ENCODE assay signal across 8 mouse cellular contexts in genomic region chr4:136145362-136145885, GRCm38 (mm10). TPM values are rescaled to one million over a fixed set of nuclear protein-coding genes. Genes with fewer than 3 reads are reported as not detected.
DNase-seq lines count a peak whose midpoint lies in the region; ATAC-seq and TF ChIP-seq lines count a peak whose summit lies in the region.

No protein-coding gene starts in this region.

- no peak for TF ChIP-seq CTCF in thymus, adult 2 months (IDR thresholded peaks at IDR 0.05; ENCODE audit: borderline replicate concordance, control insufficient read depth, extremely low read depth, insufficient read depth, low read length, poor library complexity)
- no peak for TF ChIP-seq CTCF in stomach, postnatal 0 days (IDR thresholded peaks at IDR 0.05; ENCODE audit: low read depth)

- H3K4me1 ChIP-seq in thymus, adult 2 months (replicated peaks; ENCODE audit: control insufficient read depth, insufficient read depth, low read length) = peaks cover 43% of the 10 kb centered on the region
- peaks cover 39% of the 10 kb centered on the region for H3K4me1 ChIP-seq in heart, embryonic 16.5 days (ENCODE audit: control insufficient read depth, insufficient read depth, low read length)
- peaks cover 67% of the 10 kb centered on the region for H3K4me1 ChIP-seq in liver, embryonic 13.5 days (replicated peaks)
- peaks cover 19% of the 10 kb centered on the region for H3K4me1 ChIP-seq in stomach, postnatal 0 days (replicated peaks; ENCODE audit: control insufficient read depth, insufficient read depth)

- peak overlapping the region; percentile 75 for H3K4me2 ChIP-seq in heart, embryonic 16.5 days (ENCODE audit: low read depth, low read length)
- peak overlapping the region; percentile 61 for H3K4me2 ChIP-seq in liver, embryonic 13.5 days
- peak overlapping the region; percentile 75 for H3K4me2 ChIP-seq in stomach, postnatal 0 days (replicated peaks; ENCODE audit: low read depth)

- TF ChIP-seq POLR2A in thymus, adult 2 months (IDR thresholded peaks at IDR 0.05; ENCODE audit: control insufficient read depth, extremely low read depth, insufficient read depth, low read length, poor library complexity) = no peak

- no peak for TF ChIP-seq EP300 in stomach, postnatal 0 days (optimal IDR thresholded peaks at IDR 0.05)

- peaks cover 5% of the 10 kb centered on the region; the same call in 1 of the 2 replicates for H3K36me3 ChIP-seq in thymus, adult 2 months (ENCODE audit: control insufficient read depth, insufficient read depth, low read length)
- H3K36me3 ChIP-seq in heart, embryonic 16.5 days (ENCODE audit: control insufficient read depth, insufficient read depth) = no peaks in the 10 kb centered on the region
- H3K36me3 ChIP-seq in liver, embryonic 13.5 days = no peaks in the 10 kb centered on the region
- H3K36me3 ChIP-seq in stomach, postnatal 0 days (ENCODE audit: control insufficient read depth, insufficient read depth, low read length) = no peaks in the 10 kb centered on the region

- H3K9me3 ChIP-seq in heart, embryonic 16.5 days (replicated peaks; ENCODE audit: control insufficient read depth, low read length) = no peaks in the 10 kb centered on the region
- H3K9me3 ChIP-seq in liver, embryonic 13.5 days (replicated peaks) = no peaks in the 10 kb centered on the region
- no peaks in the 10 kb centered on the region for H3K9me3 ChIP-seq in stomach, postnatal 0 days (ENCODE audit: control insufficient read depth, low read length)

- peak overlapping the region; percentile 71; the same call in 1 of the 2 replicates for H3K27ac ChIP-seq in thymus, adult 2 months (ENCODE audit: control insufficient read depth, insufficient read depth, low read length)
- H3K27ac ChIP-seq in heart, embryonic 16.5 days (ENCODE audit: low read length) = peak overlapping the region; percentile 95
- H3K27ac ChIP-seq in liver, embryonic 13.5 days = peak overlapping the region; percentile 74
- H3K27ac ChIP-seq in stomach, postnatal 0 days (replicated peaks) = peak overlapping the region; percentile 97

- H3K27me3 ChIP-seq in thymus, adult 2 months (ENCODE audit: control insufficient read depth, insufficient read depth, low read length) = no peaks in the 10 kb centered on the region
- no peaks in the 10 kb centered on the region for H3K27me3 ChIP-seq in heart, embryonic 16.5 days (ENCODE audit: control insufficient read depth, insufficient read depth, low read length)
- H3K27me3 ChIP-seq in liver, embryonic 13.5 days = peaks cover 97% of the 10 kb centered on the region
- no peaks in the 10 kb centered on the region for H3K27me3 ChIP-seq in stomach, postnatal 0 days (ENCODE audit: control insufficient read depth, insufficient read depth, low read length)

- H3K9ac ChIP-seq in heart, embryonic 16.5 days (ENCODE audit: low read length) = peak overlapping the region; percentile 87
- peak overlapping the region; percentile 64 for H3K9ac ChIP-seq in liver, embryonic 13.5 days
- peak overlapping the region; percentile 96 for H3K9ac ChIP-seq in stomach, postnatal 0 days (ENCODE audit: low read length)

- no peak for ATAC-seq in heart, embryonic 16.5 days (replicated peaks; ENCODE audit: extremely low read depth, insufficient read depth, low FRiP score)
- no peak for ATAC-seq in liver, embryonic 13.5 days (ENCODE audit: low read depth)
- ATAC-seq in stomach, postnatal 0 days (ENCODE audit: low FRiP score, low TSS enrichment) = no peak
- no peak for ATAC-seq in frontal cortex, adult (ENCODE audit: low TSS enrichment)

- H3K4me3 ChIP-seq in thymus, adult 2 months (ENCODE audit: control insufficient read depth, insufficient read depth, low read length) = peak overlapping the region; percentile 28
- H3K4me3 ChIP-seq in heart, embryonic 16.5 days (ENCODE audit: low read length) = peak overlapping the region; percentile 77
- peak overlapping the region; percentile 57 for H3K4me3 ChIP-seq in liver, embryonic 13.5 days (replicated peaks)
- H3K4me3 ChIP-seq in stomach, postnatal 0 days (ENCODE audit: low read depth, low read length) = peak overlapping the region; percentile 82

- 77% methylated on average over 11 of the region's 11 CpGs for WGBS in thymus, adult 2 months
- 36% methylated on average over 11 of the region's 11 CpGs for WGBS in heart, embryonic 16.5 days
- 36% methylated on average over 11 of the region's 11 CpGs for WGBS in liver, embryonic 13.5 days (ENCODE audit: insufficient replicate concordance)
- WGBS in stomach, postnatal 0 days = 15% methylated on average over 11 of the region's 11 CpGs

- DNase-seq in thymus, adult 2 months = no peak
- no peak for DNase-seq in thymus, postnatal 25 days
- no peak for DNase-seq in liver, embryonic 13.5 days
- no peak for DNase-seq in stomach, postnatal 0 days (ENCODE audit: low spot score)
- DNase-seq in urinary bladder, postnatal 25 days (ENCODE audit: low spot score) = no peak
- DNase-seq in frontal cortex, adult 2 months (ENCODE audit: extremely low spot score in 1 of 2, low spot score in 1 of 2) = no peak

RNA-seq across cellular contexts. Expression of gene Id3, which starts 2.1 kb away (rescaled TPM):
- 312 and 357 TPM in 2 replicates for polyA plus RNA-seq in thymus, adult 2 months (2012; rRNA removed)
- 218 and 262 TPM in 2 replicates for polyA plus RNA-seq in heart, embryonic 16.5 days (2015; fragmentation: Nextera tagmentation; extraction: Ambion mirVana)
- polyA plus RNA-seq in liver, embryonic 13.5 days (2015; fragmentation: Nextera tagmentation; extraction: Ambion mirVana) = 48.1 and 51.3 TPM in 2 replicates
- polyA plus RNA-seq in stomach, postnatal 0 days (2015; fragmentation: Nextera tagmentation; extraction: Ambion mirVana) = 201 and 224 TPM in 2 replicates
- polyA plus RNA-seq in frontal cortex, adult 2 months (2012; rRNA removed) = 90.0 and 90.1 TPM in 2 replicates

RNA-seq across cellular contexts. Expression of gene E2f2, which starts 26.8 kb away (rescaled TPM):
- polyA plus RNA-seq in thymus, adult 2 months (2012; rRNA removed) = 164 and 208 TPM in 2 replicates
- polyA plus RNA-seq in heart, embryonic 16.5 days (2015; fragmentation: Nextera tagmentation; extraction: Ambion mirVana) = 8.6 and 11.0 TPM in 2 replicates
- polyA plus RNA-seq in liver, embryonic 13.5 days (2015; fragmentation: Nextera tagmentation; extraction: Ambion mirVana) = 64.7 and 72.1 TPM in 2 replicates
- 0.91 and 1.5 TPM in 2 replicates for polyA plus RNA-seq in stomach, postnatal 0 days (2015; fragmentation: Nextera tagmentation; extraction: Ambion mirVana)
- polyA plus RNA-seq in frontal cortex, adult 2 months (2012; rRNA removed) = 0.25 and 0.34 TPM in 2 replicates

Comparison
In these comparisons a context has a peak if more than half of its experiments do, and no peak if none do; other contexts are left out.
1. H3K4me3 ChIP-seq: peak in every context shown above with its lines; median percentile 82 in stomach, postnatal 0 days; 77 in heart, embryonic 16.5 days; 57 in liver, embryonic 13.5 days; 28 in thymus, adult 2 months.